Mouse (Mus musculus): ENCODE data around the gene Kctd12b.
"Not testable (repeated sequence)": the region's sequence is repeated elsewhere in the genome, so short reads cannot be mapped to it uniquely, and the experiment has no call there.

Gene Kctd12b

DNA sequence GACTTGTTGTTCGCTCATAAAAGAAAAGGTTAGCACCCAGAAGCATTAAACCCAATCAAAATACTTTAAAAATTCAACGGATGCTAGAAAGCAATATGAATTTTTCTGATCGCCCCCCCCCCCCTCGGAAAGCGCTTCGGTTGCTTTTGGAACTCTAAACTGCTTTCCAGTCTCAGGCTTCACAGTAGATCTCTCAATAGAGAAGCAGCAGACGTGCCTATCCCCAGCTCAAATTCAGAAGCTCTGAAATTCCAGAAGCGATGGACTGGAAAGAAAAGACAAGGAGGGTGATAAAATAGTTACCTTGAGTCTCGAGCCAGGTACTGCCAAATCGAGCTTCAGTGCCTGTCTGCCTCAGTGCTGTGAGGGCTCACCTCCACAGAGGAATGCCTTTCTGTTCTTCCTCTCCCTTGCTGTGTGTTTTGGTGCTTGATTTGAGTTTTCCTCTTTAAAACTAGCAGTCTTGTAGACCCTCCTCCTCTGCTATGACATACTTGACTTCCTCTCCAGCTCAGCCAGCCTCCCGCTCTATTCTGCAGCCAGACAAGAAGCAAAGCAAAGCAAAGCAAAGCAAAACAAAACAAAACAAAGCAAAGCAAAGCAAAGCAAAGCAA is at the start of gene Kctd12b:
TSS of gene Kctd12b (minus strand) at position 610 of the 614 bp plus-strand sequence.
- DNase-seq (ENCODE audit: low read depth, low spot score) = no peak

DNA sequence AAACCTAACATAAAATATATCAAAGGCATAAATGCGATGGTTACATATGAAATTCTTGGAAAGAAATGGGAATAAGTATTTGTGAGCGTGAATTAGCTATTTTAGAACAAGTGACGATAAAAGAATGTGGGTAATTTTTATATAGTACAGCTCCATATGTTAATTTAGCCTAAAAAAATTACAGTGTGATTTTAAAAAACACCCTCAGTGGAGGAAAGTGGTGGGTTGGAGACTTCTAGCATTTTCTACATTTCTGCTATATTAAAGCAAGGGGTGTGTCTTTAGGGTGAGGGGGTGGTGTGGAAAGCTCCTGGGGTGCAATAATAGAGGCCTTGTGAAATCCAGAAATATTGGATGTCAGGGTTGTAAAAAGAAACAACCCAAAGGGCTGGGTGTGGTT is 46.3 kb upstream of the Kctd12b start:
- no peak for DNase-seq (ENCODE audit: low read depth, low spot score)

DNA sequence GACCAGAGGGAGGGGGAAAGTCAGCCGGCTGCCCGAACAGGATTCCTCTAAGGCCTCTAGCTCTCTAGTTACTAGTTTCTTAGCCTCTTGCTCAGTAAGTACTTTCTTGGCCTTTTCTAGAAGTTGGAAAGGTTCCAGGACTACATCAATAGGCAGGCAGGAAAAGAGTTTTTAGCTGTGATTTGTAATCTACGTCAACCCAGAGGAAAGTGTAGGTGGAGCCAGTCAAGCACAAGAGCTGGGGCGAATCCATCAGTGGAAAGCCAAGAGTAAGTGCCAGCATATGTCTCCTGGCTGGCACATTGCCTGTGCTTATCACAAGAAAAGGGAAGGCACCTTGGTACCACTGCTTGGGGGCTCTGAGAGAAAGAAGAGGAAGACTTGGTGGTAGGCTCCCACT is 39.5 kb upstream of the Kctd12b start:
- no peak for DNase-seq (ENCODE audit: low read depth, low spot score)

DNA sequence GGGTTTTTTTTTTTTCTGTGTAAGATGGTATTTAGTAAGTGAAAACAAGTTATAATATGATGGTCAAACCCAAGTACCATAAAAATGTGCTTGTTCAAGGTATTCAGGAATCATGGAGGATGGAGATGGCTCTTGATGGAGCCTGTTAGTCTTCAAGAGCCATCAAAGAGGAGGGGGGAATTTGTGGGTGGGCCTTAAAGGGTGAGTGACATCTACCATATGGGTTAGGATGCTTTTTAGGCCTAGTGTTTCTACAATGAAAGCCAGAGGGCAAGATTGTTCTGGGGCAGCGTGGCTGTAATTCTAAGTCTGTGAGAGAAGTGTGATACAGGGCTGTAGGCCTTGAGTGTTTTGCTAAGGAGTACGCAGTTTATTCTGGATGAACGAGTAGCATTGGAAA is 28.2 kb upstream of the Kctd12b start:
- DNase-seq (ENCODE audit: low read depth, low spot score) = no peak

DNA sequence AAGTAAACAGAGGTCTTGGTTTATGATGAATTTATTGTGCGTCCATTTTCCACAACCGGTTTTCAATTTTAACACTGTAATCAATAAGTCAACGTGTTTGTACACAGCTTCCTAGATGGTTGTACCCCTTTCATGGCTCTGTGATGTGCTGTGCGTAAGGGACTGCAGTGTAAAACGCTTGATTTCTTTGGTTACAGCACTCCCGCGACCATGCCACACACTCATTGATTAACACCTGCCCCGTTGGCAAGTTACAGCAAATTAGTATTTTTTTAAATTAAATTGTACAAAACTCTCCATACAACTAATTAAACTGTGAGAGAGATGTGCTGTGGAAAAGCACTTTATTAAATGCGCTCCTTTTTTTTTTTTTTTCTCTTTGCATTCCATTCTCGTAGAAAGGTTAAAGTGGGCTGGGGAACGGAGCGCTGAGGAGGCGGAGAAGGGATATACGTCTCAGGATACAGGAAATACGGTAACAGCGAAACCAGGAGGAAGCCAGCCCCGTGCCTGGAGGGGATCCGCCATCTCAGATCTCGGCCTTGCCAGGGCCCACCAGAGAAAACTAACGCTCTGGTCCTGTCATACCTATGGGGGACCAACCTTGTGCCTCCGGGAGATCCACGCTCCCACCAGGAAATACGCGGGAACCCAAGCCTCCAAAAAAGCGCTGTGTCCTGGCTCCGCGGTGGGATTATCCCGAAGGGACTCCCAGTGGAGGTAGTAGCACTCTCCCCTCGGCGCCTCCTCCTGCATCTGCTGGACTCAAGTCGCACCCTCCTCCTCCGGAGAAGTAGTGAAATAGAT is 27.1 kb upstream of the Kctd12b start, which contains the start of gene Nbdy:
TSS of gene Nbdy (plus strand) at position 481 of the 807 bp plus-strand sequence.
- DNase-seq (ENCODE audit: low read depth, low spot score) = peak; percentile 40

DNA sequence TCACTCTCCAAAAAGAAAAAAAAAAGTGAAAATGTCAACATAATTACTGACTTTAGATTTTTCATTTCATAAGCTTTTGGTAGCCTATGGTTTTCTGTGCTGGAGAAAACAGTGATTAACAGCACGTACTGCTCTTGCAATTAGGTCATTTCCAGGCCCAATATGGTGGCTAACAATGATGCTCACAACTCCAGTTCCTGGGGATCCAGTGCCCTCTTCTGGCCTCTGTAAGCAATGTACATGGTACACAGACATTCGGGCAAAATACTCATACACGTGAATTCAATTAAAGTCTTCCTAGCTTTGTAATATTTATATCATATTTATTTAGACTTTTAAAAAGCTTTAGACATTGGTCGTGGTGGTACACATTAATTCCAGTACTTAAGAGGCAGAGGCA is 23.4 kb upstream of the Kctd12b start:
- DNase-seq (ENCODE audit: low read depth, low spot score) = no peak

DNA sequence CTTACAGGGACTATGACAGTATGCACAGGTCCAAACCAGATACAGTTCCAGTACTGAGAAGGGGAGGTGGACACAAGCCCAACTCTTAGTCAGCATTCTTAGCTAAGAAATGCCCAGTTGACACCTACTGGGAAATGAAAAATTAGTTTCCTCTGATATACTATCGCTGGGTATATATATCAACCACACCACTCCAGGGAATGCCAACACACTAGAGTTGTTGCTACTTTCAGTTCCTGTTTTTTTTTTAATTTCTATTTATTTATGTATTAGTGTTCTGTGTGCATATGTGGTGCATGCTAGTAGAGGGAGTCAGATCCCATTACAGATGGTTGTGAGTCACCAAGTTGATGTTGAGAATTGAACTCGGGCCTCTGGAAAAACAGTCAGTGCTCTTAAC is 20.5 kb upstream of the Kctd12b start:
- DNase-seq (ENCODE audit: low read depth, low spot score) = no peak

DNA sequence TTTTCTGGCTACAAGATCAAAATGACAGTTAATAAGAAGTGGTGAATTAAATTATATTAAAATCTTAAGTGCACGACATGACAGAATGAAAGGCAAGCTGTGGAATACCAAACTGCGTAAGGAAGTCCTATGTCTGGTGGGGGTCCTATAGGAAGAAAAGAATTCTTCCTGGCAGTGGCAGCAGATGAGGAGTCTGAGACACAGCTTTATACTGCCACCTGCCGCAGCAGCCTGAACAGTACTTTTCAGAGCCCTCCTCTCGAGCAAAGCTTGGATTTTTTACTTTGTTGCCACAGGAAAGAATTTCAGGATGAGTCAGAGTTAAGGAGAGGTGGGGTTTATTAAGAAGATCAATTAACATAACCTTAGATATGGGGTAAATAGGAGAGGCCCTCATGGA is 11.5 kb upstream of the Kctd12b start:
- DNase-seq (ENCODE audit: low read depth, low spot score) = no peak

DNA sequence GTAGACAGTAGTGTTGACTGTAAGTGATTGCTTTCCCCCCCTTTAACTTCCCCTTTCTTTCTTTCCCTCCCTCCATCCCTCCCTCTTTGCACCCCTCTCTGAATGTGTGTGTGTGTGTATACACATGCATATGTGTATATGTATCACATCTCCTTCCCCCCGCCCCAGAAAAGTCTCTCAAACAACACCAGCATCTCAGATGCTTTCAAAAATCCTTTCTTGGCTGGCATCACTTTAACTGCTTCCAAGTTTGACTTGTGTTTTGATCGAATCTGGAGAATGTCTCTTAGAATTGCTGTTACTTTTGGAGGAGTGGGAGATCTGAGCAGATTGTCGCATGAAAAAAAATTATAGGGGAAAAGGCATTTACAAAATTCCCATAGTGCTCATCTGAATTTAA is 4.3 kb upstream of the Kctd12b start:
- no peak for DNase-seq (ENCODE audit: low read depth, low spot score)

DNA sequence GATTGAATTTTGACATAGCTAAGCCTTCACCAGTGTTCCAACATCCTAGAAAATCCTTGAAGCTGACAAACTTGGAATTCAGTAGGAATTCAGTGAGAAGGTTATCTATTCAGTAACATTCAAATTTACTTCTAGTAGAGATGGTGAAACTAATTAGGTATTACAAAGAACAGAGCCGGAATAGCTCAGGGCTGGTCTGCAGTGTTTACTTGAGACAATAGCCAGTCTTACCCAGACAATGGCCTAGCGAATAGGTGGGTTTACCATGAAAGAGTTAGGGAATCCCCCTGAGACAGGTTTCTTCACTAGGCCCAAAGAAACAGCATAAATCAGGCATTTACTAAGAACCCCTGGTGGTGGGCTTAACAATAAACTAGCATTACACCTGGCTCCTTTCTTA is 28.0 kb downstream of the Kctd12b start:
- DNase-seq (ENCODE audit: low read depth, low spot score) = not testable (repeated sequence)

DNA sequence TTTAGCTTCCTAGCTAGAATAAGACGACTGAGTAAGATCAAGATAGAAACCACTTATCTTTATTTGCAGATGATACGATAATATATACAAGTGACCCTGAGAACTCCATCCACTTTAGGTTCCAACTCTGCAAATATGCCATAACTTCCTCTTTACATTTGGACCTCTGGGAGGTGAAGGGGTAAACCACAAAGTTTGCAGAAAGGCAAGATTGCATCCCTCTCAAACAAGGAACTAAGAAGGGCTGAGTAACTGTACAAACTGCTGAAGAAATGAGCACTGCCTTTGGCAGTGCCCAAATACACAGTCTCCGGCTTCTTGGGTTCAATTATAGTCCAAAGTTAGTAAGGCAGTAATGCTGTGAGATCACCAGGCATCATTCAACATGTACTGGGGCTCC is 31.3 kb downstream of the Kctd12b start:
- DNase-seq (ENCODE audit: low read depth, low spot score) = no peak

DNA sequence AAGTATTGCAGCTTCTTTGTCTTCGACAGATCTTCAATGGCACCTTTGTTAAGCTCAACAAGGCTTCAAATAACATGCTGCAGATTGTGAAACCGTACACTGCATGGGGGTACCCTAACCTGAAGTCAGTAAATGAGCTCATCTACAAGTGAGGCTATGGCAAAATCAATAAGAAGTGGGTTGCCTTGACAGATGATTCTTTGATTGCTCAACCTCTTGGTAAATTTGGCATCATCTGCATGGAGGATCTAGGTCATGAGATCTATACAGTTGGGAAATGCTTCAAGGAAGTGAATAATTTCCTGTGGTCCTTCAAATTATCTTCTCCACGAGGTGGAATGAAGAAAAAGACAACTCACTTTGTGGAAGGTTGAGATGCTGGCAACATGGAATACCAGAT is 39.2 kb downstream of the Kctd12b start:
- DNase-seq (ENCODE audit: low read depth, low spot score) = no peak

DNA sequence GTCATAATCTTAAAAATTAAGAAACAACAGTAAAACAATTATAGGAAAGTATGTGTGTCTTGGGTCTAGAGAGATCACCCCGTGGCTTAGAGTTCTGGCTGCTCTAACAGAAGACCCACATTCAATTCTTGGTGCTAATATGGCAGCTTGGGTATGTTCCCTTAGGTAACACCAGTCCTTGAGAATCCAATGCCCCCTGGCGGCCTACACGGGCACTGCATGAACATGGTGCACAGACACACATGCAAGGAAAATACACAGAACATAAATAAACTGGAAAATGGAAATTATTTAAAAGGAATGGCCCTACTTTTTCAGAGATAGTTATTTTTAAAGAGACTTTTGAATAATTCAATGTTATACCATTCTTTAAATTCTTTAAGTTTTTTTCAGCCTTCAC is 55.6 kb downstream of the Kctd12b start:
- DNase-seq (ENCODE audit: low read depth, low spot score) = no peak

DNA sequence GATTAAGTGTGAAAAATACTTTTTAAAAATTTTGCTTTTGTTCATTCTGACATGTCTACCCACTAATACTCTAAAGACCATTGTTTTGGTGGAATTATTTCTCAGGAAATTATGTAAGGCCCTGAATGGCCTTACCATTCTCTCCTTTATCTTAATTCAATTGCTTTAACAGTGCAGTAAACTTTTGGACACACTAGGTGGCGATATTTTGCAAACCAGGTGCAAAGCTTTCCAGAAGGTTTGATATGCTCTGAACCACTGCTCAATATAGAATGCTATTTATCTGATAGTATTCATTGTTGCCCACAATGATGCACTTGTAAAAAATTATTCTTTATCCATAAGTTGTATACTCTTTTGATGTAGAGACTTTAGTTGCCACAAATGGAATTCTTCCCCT is 59.9 kb downstream of the Kctd12b start:
- DNase-seq (ENCODE audit: low read depth, low spot score) = no peak

Data from embryo, embryonic 11.5 days (tissue).